Mouse (Mus musculus) CD8-positive naive resting alpha-beta T cell, adult 2 months (primary cell): ENCODE measurements around the gene Rapgef5.

Experiments used
- DNase-seq, 2 experiments: peaks; one replicate each; pipeline ENCODE4 v3.0.0; 2022; ENCODE audit warnings: low read depth in 2 of 2, low spot score in 2 of 2

The Rapgef5 gene

GRCm38 (mm10) chr12:117516179-117516578 lies at the start of gene Rapgef5:
Rapgef5 (plus strand) TSS chr12:117516479.
- DNase-seq, result no peak

- DNase-seq, result no peak
These were observed 48.0 kb upstream of the Rapgef5 start for GRCm38 (mm10) chr12:117468329-117468728.

- no peak for DNase-seq
These were observed 37.3 kb upstream of the Rapgef5 start for GRCm38 (mm10) chr12:117479014-117479413.

- DNase-seq, result no peak
These were observed 36.6 kb upstream of the Rapgef5 start for GRCm38 (mm10) chr12:117479680-117480079.

GRCm38 (mm10) chr12:117480958-117481357 lies 35.3 kb upstream of the Rapgef5 start:
- DNase-seq, result no peak

GRCm38 (mm10) chr12:117482665-117483064 lies 33.6 kb upstream of the Rapgef5 start:
- DNase-seq, result no peak

- no peak for DNase-seq
These were observed 29.9 kb upstream of the Rapgef5 start for GRCm38 (mm10) chr12:117486118-117487057.

GRCm38 (mm10) chr12:117496501-117497176 lies 19.6 kb upstream of the Rapgef5 start:
- DNase-seq, result no peak

- no peak for DNase-seq
These were observed 18.9 kb upstream of the Rapgef5 start for GRCm38 (mm10) chr12:117497361-117497760.

GRCm38 (mm10) chr12:117499242-117499641 lies 17.0 kb upstream of the Rapgef5 start:
- no peak for DNase-seq

- no peak for DNase-seq
These were observed 15.1 kb upstream of the Rapgef5 start for GRCm38 (mm10) chr12:117501180-117501579.

GRCm38 (mm10) chr12:117502834-117503233 lies 13.4 kb upstream of the Rapgef5 start:
- DNase-seq, result no peak

- no peak for DNase-seq
These were observed 11.1 kb upstream of the Rapgef5 start for GRCm38 (mm10) chr12:117505163-117505562.

GRCm38 (mm10) chr12:117507772-117508171 lies 8.5 kb upstream of the Rapgef5 start:
- DNase-seq, result no peak

GRCm38 (mm10) chr12:117509919-117510318 lies 6.4 kb upstream of the Rapgef5 start:
- no peak for DNase-seq

GRCm38 (mm10) chr12:117512468-117512867 lies 3.8 kb upstream of the Rapgef5 start:
- no peak for DNase-seq

GRCm38 (mm10) chr12:117513150-117513932 lies 2.9 kb upstream of the Rapgef5 start:
- no peak for DNase-seq

- DNase-seq, result no peak
These were observed 1.1 kb downstream of the Rapgef5 start for GRCm38 (mm10) chr12:117517275-117517936.

GRCm38 (mm10) chr12:117524311-117525013 lies 8.2 kb downstream of the Rapgef5 start:
- no peak for DNase-seq

- no peak for DNase-seq
These were observed 11.6 kb downstream of the Rapgef5 start for GRCm38 (mm10) chr12:117527889-117528288.
